Mouse (Mus musculus) myocyte (in vitro differentiated cells): ENCODE measurements around the gene Creb3l4. TPM values are rescaled to one million over a fixed set of nuclear protein-coding genes. Genes with fewer than 3 reads are reported as not detected.

Experiments used
- H3K27me3 ChIP-seq: one replicate; pipeline ENCODE4 v1.6.1; 2011; ENCODE audit not compliant: control insufficient read depth, insufficient read depth, insufficient read length
- H3K36me3 ChIP-seq: one replicate; pipeline ENCODE4 v1.6.1; 2011; ENCODE audit not compliant: control insufficient read depth, insufficient read depth
- H3K4me2 ChIP-seq: one replicate; pipeline ENCODE4 v1.6.1; 2011; ENCODE audit warnings: low read depth, control low read depth
- H3K4me3 ChIP-seq: one replicate; pipeline ENCODE4 v1.5.1; 2011; ENCODE audit warnings: mild to moderate bottlenecking, control low read depth, moderate library complexity
- H3K79me2 ChIP-seq: one replicate; pipeline ENCODE4 v1.6.1; 2011; ENCODE audit not compliant: control insufficient read depth, insufficient read depth
- H3ac ChIP-seq: one replicate; pipeline ENCODE4 v1.6.1; 2011; ENCODE audit not compliant: control insufficient read depth, insufficient read length
- CEBPB ChIP-seq: IDR thresholded peaks from 2 replicates; pipeline ENCODE4 v1.6.1; 2011; ENCODE audit warnings: mild to moderate bottlenecking, moderate library complexity; ENCODE audit not compliant: poor library complexity, insufficient read depth, severe bottlenecking
- E2F4 ChIP-seq: IDR thresholded peaks from one replicate; pipeline ENCODE4 v1.6.1; 2011; ENCODE audit warnings: mild to moderate bottlenecking, control low read depth, moderate library complexity; ENCODE audit not compliant: insufficient read depth
- MAX ChIP-seq: IDR thresholded peaks from one replicate; pipeline ENCODE4 v1.6.1; 2011; ENCODE audit warnings: low read depth, mild to moderate bottlenecking, control low read depth
- MYOD1 ChIP-seq, 3 experiments: IDR thresholded peaks; one replicate each; pipeline ENCODE4 v1.6.1; 2011; ENCODE audit warnings: control low read depth in 2 of 3, low read depth in 2 of 3, mild to moderate bottlenecking in 2 of 3, moderate library complexity in 1 of 3; ENCODE audit not compliant: insufficient read length in 2 of 3, control insufficient read depth in 1 of 3
- MYOG ChIP-seq, 3 experiments: IDR thresholded peaks; one replicate each; pipeline ENCODE4 v1.6.1; 2011; ENCODE audit warnings: control low read depth in 2 of 3, low read depth in 2 of 3, mild to moderate bottlenecking in 2 of 3; ENCODE audit not compliant: insufficient read length in 2 of 3, control insufficient read depth in 1 of 3, insufficient read depth in 1 of 3
- POLR2A ChIP-seq: IDR thresholded peaks from one replicate; pipeline ENCODE4 v1.6.1; 2011; ENCODE audit warnings: low read depth, mild to moderate bottlenecking, control low read depth, moderate library complexity; ENCODE audit not compliant: insufficient read length
- POLR2AphosphoS2 ChIP-seq: IDR thresholded peaks from one replicate; pipeline ENCODE4 v1.6.1; 2011; ENCODE audit warnings: low read depth, control low read depth; ENCODE audit not compliant: insufficient read length
- REST ChIP-seq: IDR thresholded peaks from one replicate; pipeline ENCODE4 v1.6.1; 2011; ENCODE audit warnings: mild to moderate bottlenecking, control low read depth, moderate library complexity; ENCODE audit not compliant: insufficient read depth, insufficient read length
- SRF ChIP-seq: IDR thresholded peaks from one replicate; pipeline ENCODE4 v1.6.1; 2011; ENCODE audit warnings: low read depth; ENCODE audit not compliant: control insufficient read depth, insufficient read length
- TCF12 ChIP-seq: IDR thresholded peaks from one replicate; pipeline ENCODE4 v1.6.1; 2011; ENCODE audit warnings: mild to moderate bottlenecking, control low read depth; ENCODE audit not compliant: poor library complexity, insufficient read depth, severe bottlenecking
- TCF3 ChIP-seq: IDR thresholded peaks from one replicate; pipeline ENCODE4 v1.6.1; 2011; ENCODE audit warnings: low read depth, control low read depth; ENCODE audit not compliant: insufficient read length
- USF1 ChIP-seq: IDR thresholded peaks from one replicate; pipeline ENCODE4 v1.6.1; 2011; ENCODE audit warnings: low read depth, mild to moderate bottlenecking, control low read depth, moderate library complexity
- polyA plus RNA-seq: library from polyadenylated mRNA; unstranded; fragments of >200 nt; fragmentation: generic; extraction: Trizol; gene quantifications from one replicate; pipeline ENCODE4 v1.2.1, GENCODE M21; 2012; ENCODE audit warnings: missing spikeins

Gene Creb3l4
- polyA plus RNA-seq, 1 experiment: 0.22 TPM

DNA sequence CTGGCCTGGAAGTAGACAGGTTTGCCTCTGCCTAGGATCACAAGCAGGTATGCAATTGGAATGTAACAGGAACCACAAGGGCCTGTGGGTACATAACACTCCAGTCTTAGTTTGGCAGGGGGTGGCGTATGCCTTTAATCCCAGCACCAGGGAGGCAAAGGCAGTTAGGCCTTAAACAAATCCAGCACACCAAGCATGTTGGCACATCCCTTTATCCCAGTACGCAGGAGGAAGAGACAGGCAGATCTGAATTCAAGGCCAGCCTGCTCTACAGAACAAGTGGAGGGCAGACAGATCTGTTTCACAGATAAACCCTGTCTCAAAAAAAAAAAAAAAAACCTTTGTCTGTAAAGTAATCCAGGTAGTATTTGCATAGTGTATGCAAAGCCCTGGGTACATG is 34.6 kb downstream of the Creb3l4 start:
- Histone ChIP-seq H3K27me3 (no peaks in the 10 kb centered on the region), H3ac (no peak overlapping the region), H3K4me2 (no peak overlapping the region), H3K36me3 (peaks cover 49% of the 10 kb centered on the region), H3K79me2 (peaks cover 29% of the 10 kb centered on the region), H3K4me3 (no peak overlapping the region)
- TF ChIP-seq TCF3: no peak
- TF ChIP-seq SRF: no peak
- no peak for TF ChIP-seq CEBPB
- no peak for TF ChIP-seq MAX
- no peak for TF ChIP-seq POLR2A
- TF ChIP-seq REST: no peak

- H3K4me3 ChIP-seq: no peak overlapping the region
- H3ac ChIP-seq: no peak overlapping the region
- no peaks in the 10 kb centered on the region for H3K79me2 ChIP-seq
- no peak overlapping the region for H3K4me2 ChIP-seq
- peaks cover 20% of the 10 kb centered on the region for H3K36me3 ChIP-seq
- TF ChIP-seq USF1: no peak
- no peak for TF ChIP-seq TCF12
- no peak for TF ChIP-seq MYOD1 (IDR thresholded peaks at IDR 0.05; ENCODE audit: control insufficient read depth in 1 of 3, insufficient read length in 2 of 3, low read depth in 2 of 3)
- TF ChIP-seq MAX: no peak
- TF ChIP-seq POLR2A: no peak
- no peak for TF ChIP-seq E2F4
- no peak for TF ChIP-seq MYOG (IDR thresholded peaks at IDR 0.05; ENCODE audit: control insufficient read depth in 1 of 3, insufficient read depth in 1 of 3, insufficient read length in 2 of 3, low read depth in 2 of 3)
- no peak for TF ChIP-seq POLR2AphosphoS2
- no peak for TF ChIP-seq REST
- no peak for TF ChIP-seq SRF
- no peak for TF ChIP-seq TCF3
- TF ChIP-seq CEBPB: no peak
- H3K27me3 ChIP-seq: no peaks in the 10 kb centered on the region
These were observed 38.7 kb downstream of the Creb3l4 start for GRCm38 (mm10) chr3:90204582-90204981.

DNA sequence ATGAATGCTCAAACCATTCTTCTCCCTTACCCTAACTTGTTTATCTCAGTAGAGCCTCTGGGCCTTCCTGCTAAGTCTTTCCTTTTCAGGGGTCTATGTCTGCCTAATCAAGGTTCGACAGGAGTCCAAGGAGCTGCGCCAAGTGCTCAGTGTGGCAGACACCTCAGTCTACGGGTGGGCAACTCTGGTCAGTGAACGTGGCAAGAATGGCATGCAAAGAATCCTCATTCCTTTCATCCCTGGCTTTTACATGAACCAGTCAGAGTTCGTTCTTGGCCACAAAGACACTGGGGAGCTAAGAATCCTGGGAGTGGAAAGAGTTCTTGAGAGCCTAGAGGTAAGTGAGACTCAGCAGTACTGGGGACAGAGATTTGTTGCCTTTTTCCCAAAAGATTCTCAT is 39.7 kb downstream of the Creb3l4 start:
- no peaks in the 10 kb centered on the region for H3K79me2 ChIP-seq
- H3K36me3 ChIP-seq: peaks cover 11% of the 10 kb centered on the region
- H3K27me3 ChIP-seq: no peaks in the 10 kb centered on the region
- no peak overlapping the region for H3ac ChIP-seq
- no peak overlapping the region for H3K4me2 ChIP-seq
- no peak overlapping the region for H3K4me3 ChIP-seq
- TF ChIP-seq MYOD1 (IDR thresholded peaks at IDR 0.05; ENCODE audit: control insufficient read depth in 1 of 3, insufficient read length in 2 of 3, low read depth in 2 of 3) (no peak), TCF12 (no peak), MYOG (IDR thresholded peaks at IDR 0.05; ENCODE audit: control insufficient read depth in 1 of 3, insufficient read depth in 1 of 3, insufficient read length in 2 of 3, low read depth in 2 of 3) (no peak), TCF3 (no peak), SRF (no peak), E2F4 (no peak), POLR2AphosphoS2 (no peak), MAX (no peak), USF1 (no peak)

DNA sequence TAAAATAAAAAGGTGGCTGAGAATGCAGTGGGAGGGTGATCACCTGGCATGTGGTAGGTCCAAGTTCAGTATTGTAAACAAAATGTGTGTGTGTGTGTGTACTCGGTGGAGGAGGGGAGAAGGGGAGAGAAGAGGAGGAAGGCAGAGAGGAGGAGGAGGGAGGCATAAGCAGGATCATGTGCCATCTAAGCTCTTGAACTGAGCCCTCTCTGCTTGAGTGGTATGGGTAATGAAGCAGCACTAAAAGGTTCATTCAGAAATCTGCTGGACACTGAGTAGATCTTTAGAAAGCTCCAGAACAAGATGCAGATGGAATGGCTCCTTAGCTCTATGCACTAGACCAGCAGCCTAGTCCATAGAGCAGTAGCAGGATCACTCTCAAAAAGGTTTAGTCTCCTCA is 40.4 kb downstream of the Creb3l4 start:
- no peak overlapping the region for H3K4me2 ChIP-seq
- no peak overlapping the region for H3K4me3 ChIP-seq
- H3K27me3 ChIP-seq: no peaks in the 10 kb centered on the region
- no peaks in the 10 kb centered on the region for H3K79me2 ChIP-seq
- peaks cover 3% of the 10 kb centered on the region for H3K36me3 ChIP-seq
- TF ChIP-seq MAX (no peak), USF1 (no peak), MYOG (IDR thresholded peaks at IDR 0.05; ENCODE audit: control insufficient read depth in 1 of 3, insufficient read depth in 1 of 3, insufficient read length in 2 of 3, low read depth in 2 of 3) (no peak), REST (no peak), CEBPB (no peak), SRF (no peak), MYOD1 (IDR thresholded peaks at IDR 0.05; ENCODE audit: control insufficient read depth in 1 of 3, insufficient read length in 2 of 3, low read depth in 2 of 3) (no peak), POLR2A (no peak), POLR2AphosphoS2 (no peak), TCF3 (no peak), E2F4 (no peak), TCF12 (no peak)
- H3ac ChIP-seq: no peak overlapping the region

DNA sequence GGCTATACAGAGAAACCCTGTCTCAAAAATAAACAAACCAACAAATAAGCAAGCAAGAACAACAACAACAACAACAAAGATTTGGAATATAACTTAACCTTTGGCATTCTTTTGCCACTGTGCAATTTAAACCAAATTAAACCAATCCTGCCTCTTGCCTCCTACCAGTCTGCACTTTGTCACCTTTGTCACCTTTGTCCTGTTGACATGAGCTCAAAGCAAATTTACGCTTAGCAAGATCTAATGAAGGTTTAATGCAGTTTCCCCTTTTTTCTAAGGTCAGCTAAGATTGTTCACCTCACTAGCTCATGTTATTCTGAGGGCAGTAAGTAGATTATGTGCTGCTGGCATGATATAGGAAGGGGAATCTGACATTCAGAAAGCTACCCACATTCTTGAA is 45.8 kb downstream of the Creb3l4 start:
- no peaks in the 10 kb centered on the region for H3K27me3 ChIP-seq
- TF ChIP-seq CEBPB: no peak
- H3K4me2 ChIP-seq: no peak overlapping the region
- H3K79me2 ChIP-seq: no peaks in the 10 kb centered on the region
- no peak overlapping the region for H3K4me3 ChIP-seq
- no peak overlapping the region for H3ac ChIP-seq
- H3K36me3 ChIP-seq: no peaks in the 10 kb centered on the region
